Mouse (Mus musculus) hindbrain, postnatal 0 days (tissue): ENCODE results near the gene Tulp3. TPM values are rescaled to one million over a fixed set of nuclear protein-coding genes. Genes with fewer than 3 reads are reported as not detected.

Source experiments
- ATAC-seq: fragments of 200-750 bp; cut with Nextera tagmentation; 2 replicates; pipeline ENCODE4 v1.8.0; 2017; ENCODE audit warnings: mild to moderate bottlenecking, moderate TSS enrichment, moderate library complexity
- DNase-seq: peaks from one replicate; pipeline ENCODE4 v3.0.0-alpha.2; 2015; ENCODE audit warnings: low spot score
- H3K27ac ChIP-seq: fragments of 300-500 bp; sonication (generic); 2 replicates; pipeline ENCODE4 v1.5.1; 2014; ENCODE audit warnings: mild to moderate bottlenecking
- H3K27me3 ChIP-seq: fragments of 300-500 bp; sonication (generic); 2 replicates; pipeline ENCODE4 v1.6.1; 2014; ENCODE audit warnings: low read length, mixed read lengths; ENCODE audit not compliant: insufficient read depth
- H3K36me3 ChIP-seq: fragments of 300-500 bp; sonication (generic); 2 replicates; pipeline ENCODE4 v1.6.1; 2014; ENCODE audit warnings: low read length, mixed read lengths; ENCODE audit not compliant: insufficient read depth
- H3K4me1 ChIP-seq: fragments of 300-500 bp; sonication (generic); 2 replicates; pipeline ENCODE4 v1.6.1; 2014; ENCODE audit warnings: antibody characterized with exemption, low read length, mixed read lengths; ENCODE audit not compliant: insufficient read depth
- H3K4me2 ChIP-seq: fragments of 300-500 bp; sonication (generic); 2 replicates; pipeline ENCODE4 v1.6.1; 2014; ENCODE audit warnings: low read depth, mild to moderate bottlenecking, low read length, moderate library complexity, mixed read lengths
- H3K4me3 ChIP-seq: fragments of 300-500 bp; sonication (generic); 2 replicates; pipeline ENCODE4 v1.5.1; 2014; ENCODE audit warnings: low read length
- H3K9ac ChIP-seq: fragments of 300-500 bp; sonication (generic); replicated peaks from 2 replicates; pipeline ENCODE4 v1.6.1; 2014; ENCODE audit warnings: mild to moderate bottlenecking, low read length, moderate library complexity, mixed read lengths
- H3K9me3 ChIP-seq: fragments of 300-500 bp; sonication (generic); 2 replicates; pipeline ENCODE4 v1.6.1; 2016; ENCODE audit warnings: low read length, mixed read lengths
- CTCF ChIP-seq: IDR thresholded peaks from 2 replicates; pipeline ENCODE4 v1.5.1; 2016; ENCODE audit warnings: antibody characterized with exemption, control low read depth, low read depth
- WGBS: fragments of 180-500 bp; shearing (Covaris S2); extraction: QIAGEN DNeasy Blood & Tissue Kit; methylation state at CpG from one replicate; pipeline ENCODE4 v1.1.7; 2014; 5-methylcytosine and 5-hydroxymethylcytosine counted together
- polyA plus RNA-seq: library from polyadenylated mRNA; unstranded; fragments of >200 nt; fragmentation: Nextera tagmentation; extraction: Ambion mirVana; gene quantifications from 2 replicates; pipeline ENCODE4 v1.2.1, GENCODE M21; 2015
- total RNA-seq: library from RNA; depleted of rRNA; stranded (reverse); fragments of >200 nt; gene quantifications from 2 replicates; pipeline ENCODE4 v1.2.3, GENCODE M21; 2014

Tulp3 gene
- total and polyA plus RNA-seq, 2 experiments from 2014 or later, result 12.8 to 15.8 TPM

- Histone ChIP-seq H3K9me3 (no peaks in the 10 kb centered on the region), H3K4me3 (no peak within 1 kb of the TSS), H3K27ac (no peak within 1 kb of the TSS; the same call in 1 of the 2 replicates), H3K27me3 (no peaks in the 10 kb centered on the region), H3K4me2 (no peak within 1 kb of the TSS), H3K4me1 (no peaks in the 10 kb centered on the region), H3K36me3 (peaks cover 5% of the 10 kb centered on the region; the same call in 1 of the 2 replicates), H3K9ac (no peak within 1 kb of the TSS)
- DNase-seq (peak; percentile 61), ATAC-seq (peak; percentile 84)
- no peak for TF ChIP-seq CTCF
- WGBS, result 10% methylated on average over 6 of the region's 6 CpGs
Observed at GRCm38 (mm10) chr6:128375192-128375591, 19.5 kb upstream of the Tulp3 start, which contains the start of the genes Tex52 and Gm44596. Gene Tex52, plus strand, starts transcription at chr6:128375456. Gene Gm44596, plus strand, starts transcription at chr6:128375503.

- Histone ChIP-seq H3K36me3 (peaks cover 5% of the 10 kb centered on the region; the same call in 1 of the 2 replicates), H3K4me2 (no peak overlapping the region), H3K4me1 (no peaks in the 10 kb centered on the region), H3K9me3 (no peaks in the 10 kb centered on the region), H3K27ac (no peak overlapping the region), H3K27me3 (no peaks in the 10 kb centered on the region), H3K4me3 (no peak overlapping the region), H3K9ac (no peak overlapping the region)
- no peak for TF ChIP-seq CTCF
- ATAC-seq (no peak), DNase-seq (no peak)
- WGBS, result 89% methylated on average over 5 of the region's 5 CpGs
Observed at GRCm38 (mm10) chr6:128370040-128370439, 14.4 kb upstream of the Tulp3 start.

GRCm38 (mm10) chr6:128366466-128366865 is 10.8 kb upstream of the Tulp3 start:
- Histone ChIP-seq H3K27ac (no peak overlapping the region), H3K27me3 (no peaks in the 10 kb centered on the region), H3K9me3 (no peaks in the 10 kb centered on the region), H3K4me3 (no peak overlapping the region), H3K36me3 (peaks cover 5% of the 10 kb centered on the region; the same call in 1 of the 2 replicates), H3K9ac (no peak overlapping the region), H3K4me2 (no peak overlapping the region), H3K4me1 (no peaks in the 10 kb centered on the region)
- 94% methylated on average over 5 of the region's 5 CpGs for WGBS
- ATAC-seq (no peak), DNase-seq (no peak)
- TF ChIP-seq CTCF, result no peak

- no peak for DNase-seq
- 73% methylated on average over 6 of the region's 6 CpGs for WGBS
- H3K4me3 ChIP-seq, result no peak overlapping the region
Observed at GRCm38 (mm10) chr6:128364721-128365120, 9.1 kb upstream of the Tulp3 start.

GRCm38 (mm10) chr6:128363007-128363825 is 7.6 kb upstream of the Tulp3 start:
- peak overlapping the region; percentile 83 for H3K27ac ChIP-seq
- H3K4me2 ChIP-seq, result peak overlapping the region; percentile 100
- peak overlapping the region; percentile 89 for H3K4me3 ChIP-seq
- no peak for TF ChIP-seq CTCF
- peak; percentile 37 for DNase-seq
- H3K4me1 ChIP-seq, result no peaks in the 10 kb centered on the region
- ATAC-seq, result peak; percentile 1; the same call in 1 of the 2 replicates
- H3K9me3 ChIP-seq, result no peaks in the 10 kb centered on the region
- H3K27me3 ChIP-seq, result no peaks in the 10 kb centered on the region
- peak overlapping the region; percentile 75 for H3K9ac ChIP-seq
- H3K36me3 ChIP-seq, result no peaks in the 10 kb centered on the region; the same call in 1 of the 2 replicates
- WGBS, result under 1% methylated on average over 44 of the region's 46 CpGs

More at GRCm38 (mm10) chr6:128364721-128365120, 9.1 kb upstream of the Tulp3 start:
- no peak overlapping the region for H3K4me2 ChIP-seq
- no peak overlapping the region for H3K9ac ChIP-seq
- H3K36me3 ChIP-seq, result no peaks in the 10 kb centered on the region
- H3K9me3 ChIP-seq, result no peaks in the 10 kb centered on the region
- no peak overlapping the region for H3K27ac ChIP-seq
- no peak for TF ChIP-seq CTCF
- H3K27me3 ChIP-seq, result no peaks in the 10 kb centered on the region
- H3K4me1 ChIP-seq, result no peaks in the 10 kb centered on the region
- ATAC-seq, result no peak

- peak within 1 kb of the TSS; percentile 100 for H3K4me2 ChIP-seq
- H3K27ac ChIP-seq, result peak within 1 kb of the TSS; percentile 83
- peak; percentile 86 for ATAC-seq
- H3K9me3 ChIP-seq, result no peaks in the 10 kb centered on the region
- H3K27me3 ChIP-seq, result no peaks in the 10 kb centered on the region
- DNase-seq, result peak; percentile 91
- peak within 1 kb of the TSS; percentile 89 for H3K4me3 ChIP-seq
- H3K9ac ChIP-seq, result peak within 1 kb of the TSS; percentile 75
- 1% methylated on average over 53 of the region's 76 CpGs for WGBS
- H3K36me3 ChIP-seq, result peaks cover 4% of the 10 kb centered on the region; the same call in 1 of the 2 replicates
- no peaks in the 10 kb centered on the region for H3K4me1 ChIP-seq
- no peak for TF ChIP-seq CTCF
Observed at GRCm38 (mm10) chr6:128362381-128363006, 6.8 kb upstream of the Tulp3 start, which contains the start of the genes Rhno1 and Foxm1. Gene Rhno1, minus strand, starts transcription at chr6:128362911. Gene Foxm1, plus strand, starts transcription at chr6:128362967.
